Mouse (Mus musculus) cerebellum, adult 8-10 months (tissue): ENCODE results near the gene S100a4.

Experiments used
- DNase-seq: peaks from one replicate; pipeline ENCODE4 v3.0.0; 2022

Gene S100a4

GRCm38 (mm10) chr3:90627366-90627765 is 23.8 kb downstream of the S100a4 start:
- DNase-seq = no peak

- DNase-seq = no peak
Measured at GRCm38 (mm10) chr3:90627807-90628206, 24.2 kb downstream of the S100a4 start.

GRCm38 (mm10) chr3:90629298-90629697 is 25.7 kb downstream of the S100a4 start:
- no peak for DNase-seq

- DNase-seq = no peak
Measured at GRCm38 (mm10) chr3:90631984-90632383, 28.4 kb downstream of the S100a4 start.

GRCm38 (mm10) chr3:90638511-90639275 is 35.1 kb downstream of the S100a4 start:
- no peak for DNase-seq

- DNase-seq = no peak
Measured at GRCm38 (mm10) chr3:90639511-90640154, 36.1 kb downstream of the S100a4 start.

- DNase-seq = no peak
Measured at GRCm38 (mm10) chr3:90640981-90641380, 37.4 kb downstream of the S100a4 start.

- DNase-seq = no peak
Measured at GRCm38 (mm10) chr3:90644220-90644619, 40.6 kb downstream of the S100a4 start.

- DNase-seq = no peak
Measured at GRCm38 (mm10) chr3:90647291-90647690, 43.7 kb downstream of the S100a4 start.

- no peak for DNase-seq
Measured at GRCm38 (mm10) chr3:90648981-90649380, 45.4 kb downstream of the S100a4 start.

GRCm38 (mm10) chr3:90649832-90650231 is 46.3 kb downstream of the S100a4 start:
- no peak for DNase-seq

GRCm38 (mm10) chr3:90652878-90653508 is 49.4 kb downstream of the S100a4 start:
- peak; percentile 55 for DNase-seq

- no peak for DNase-seq
Measured at GRCm38 (mm10) chr3:90653717-90654116, 50.1 kb downstream of the S100a4 start, which contains the start of gene S100a7a. S100a7a (plus strand) TSS chr3:90654017.
